Mouse (Mus musculus): ENCODE data around the gene Zfp950.
A peak's percentile ranks its signal among the peaks of the same experiment; 100 is the strongest.

Zfp950 gene

GRCm38 (mm10) chr19:61056783-61057410 lies 83.7 kb downstream of the Zfp950 start:
- DNase-seq (ENCODE audit: low read depth) = no peak

DNA sequence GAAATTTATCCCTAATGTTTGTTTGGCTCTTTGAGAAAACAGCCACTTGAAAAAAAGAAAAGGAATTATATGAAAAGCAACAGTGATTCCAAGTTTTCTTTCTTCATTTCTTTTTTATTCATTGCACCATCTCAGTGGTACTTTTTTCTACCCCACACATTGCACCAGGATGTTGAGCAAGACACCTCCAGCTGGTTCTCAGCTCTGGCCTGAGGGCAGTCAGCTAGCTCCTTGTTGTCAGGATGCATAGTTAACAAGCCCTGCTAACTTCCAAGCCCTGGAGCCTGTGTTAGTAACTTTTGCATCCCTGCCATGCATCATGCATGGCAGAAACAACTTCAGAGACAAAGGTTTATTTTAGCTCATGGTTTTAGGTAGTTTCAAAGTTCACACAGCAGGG lies 87.9 kb downstream of the Zfp950 start:
- DNase-seq (ENCODE audit: low read depth) = peak; percentile 45

DNA sequence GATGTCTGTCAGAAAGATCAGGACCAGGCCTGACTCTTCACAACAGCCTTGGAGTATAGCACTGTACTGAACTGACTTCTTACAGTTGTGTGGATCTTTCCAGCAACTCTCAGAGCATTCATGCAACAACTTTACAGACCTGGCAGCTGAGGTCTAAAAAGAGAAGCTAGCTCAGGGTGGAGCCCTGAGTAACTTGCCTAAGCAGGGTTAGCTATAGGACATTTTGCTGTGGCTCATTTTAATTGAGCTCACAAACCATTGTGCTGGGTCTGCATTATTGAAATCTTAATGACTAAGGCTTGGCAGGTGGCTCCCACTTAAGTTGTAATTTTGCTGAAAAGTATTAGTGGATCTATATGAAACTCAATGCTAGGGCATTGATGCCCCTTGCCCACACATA lies 88.6 kb downstream of the Zfp950 start:
- DNase-seq (ENCODE audit: low read depth) = no peak

DNA sequence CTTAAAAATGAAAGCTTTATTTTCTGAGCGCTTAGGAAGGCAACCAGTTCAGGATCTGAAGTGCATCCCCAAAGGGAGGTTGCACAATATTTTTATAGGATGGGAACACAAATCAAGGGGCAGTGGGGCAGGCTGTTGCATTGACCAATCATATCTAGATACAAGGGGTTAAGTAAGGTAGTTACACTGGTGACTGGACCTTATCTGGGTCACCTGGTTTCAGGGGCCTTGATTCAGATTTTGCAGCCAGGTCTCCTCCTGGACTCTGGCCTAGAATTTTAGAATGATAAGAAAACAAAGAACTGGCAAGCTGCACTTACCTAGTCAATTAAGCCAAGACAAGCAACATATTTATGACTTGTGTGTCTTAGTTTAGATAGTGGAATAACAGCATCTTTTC lies 89.5 kb downstream of the Zfp950 start:
- no peak for DNase-seq (ENCODE audit: low read depth)

- DNase-seq (ENCODE audit: low read depth) = no peak
These were observed 91.2 kb downstream of the Zfp950 start for GRCm38 (mm10) chr19:61049413-61049812.

DNA sequence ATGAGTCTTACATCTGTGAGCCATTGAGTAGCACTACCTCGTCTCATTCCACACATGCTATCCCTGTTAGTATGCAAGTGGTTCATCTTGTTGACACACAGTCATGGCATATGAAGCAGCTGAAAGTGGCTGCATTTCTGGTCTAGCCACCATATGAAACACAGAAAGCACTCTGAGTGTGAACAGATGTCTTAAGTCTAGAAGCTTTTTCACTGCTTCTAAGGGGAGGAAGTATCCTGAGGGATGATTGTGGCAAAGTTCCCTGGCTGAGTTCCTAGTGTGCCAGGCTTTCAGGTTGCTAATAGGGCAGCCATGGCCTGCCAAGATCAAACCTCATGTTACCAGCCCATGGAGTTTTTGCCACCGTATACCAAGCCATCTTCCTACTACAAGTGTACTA lies 92.0 kb downstream of the Zfp950 start:
- DNase-seq (ENCODE audit: low read depth) = no peak

DNA sequence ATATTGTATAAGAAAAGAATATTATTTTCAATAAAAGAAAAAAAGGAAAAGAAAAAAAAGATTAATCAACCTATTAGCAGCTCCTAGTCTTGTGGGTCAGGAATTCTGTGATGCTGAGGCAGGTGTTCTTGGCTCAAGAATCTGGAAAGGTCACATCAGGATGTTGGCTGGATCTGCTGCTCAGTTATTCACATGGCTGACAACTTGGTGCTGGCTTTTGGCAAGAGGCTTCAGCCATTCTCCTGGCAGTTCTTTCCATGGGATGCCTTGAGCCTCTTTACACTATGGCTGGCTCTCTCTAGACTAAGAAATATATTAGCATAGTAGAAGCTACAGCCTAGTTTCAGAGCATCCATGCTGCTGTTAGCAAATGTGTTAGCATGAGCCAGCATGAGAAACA lies 101.5 kb downstream of the Zfp950 start:
- no peak for DNase-seq (ENCODE audit: low read depth)

GRCm38 (mm10) chr19:61031570-61031969 lies 109.1 kb downstream of the Zfp950 start:
- no peak for DNase-seq (ENCODE audit: low read depth)

DNA sequence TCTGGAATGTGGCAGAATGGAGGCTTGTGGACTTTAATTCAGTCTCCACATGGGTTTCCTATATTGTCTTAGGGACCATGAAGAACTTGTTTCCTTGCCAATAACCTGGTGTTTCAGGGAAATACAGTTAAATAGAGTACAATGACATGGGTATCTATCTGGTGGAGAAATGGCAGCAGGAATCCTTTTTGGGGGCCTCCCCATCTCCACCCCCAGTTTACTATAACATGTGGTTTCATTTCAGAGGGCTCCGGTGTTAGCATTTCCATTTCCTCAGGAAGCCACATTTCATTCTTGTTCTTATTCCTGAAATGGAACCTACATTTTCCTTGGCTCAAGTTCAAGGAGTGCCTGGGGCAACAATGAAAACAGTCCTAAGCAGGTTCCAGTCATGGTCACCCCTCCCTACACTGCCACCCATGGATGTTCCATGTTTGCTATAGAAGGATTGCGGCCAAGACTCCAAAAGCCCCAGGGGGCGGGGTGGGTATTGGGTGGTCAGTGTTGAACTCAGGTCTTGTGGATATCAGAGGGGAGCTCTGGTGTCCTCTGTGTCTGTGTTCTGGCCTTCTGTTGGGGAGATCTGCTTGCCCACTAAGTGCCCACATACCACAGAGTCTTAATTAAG lies 118.6 kb downstream of the Zfp950 start:
- no peak for DNase-seq (ENCODE audit: low read depth)

DNA sequence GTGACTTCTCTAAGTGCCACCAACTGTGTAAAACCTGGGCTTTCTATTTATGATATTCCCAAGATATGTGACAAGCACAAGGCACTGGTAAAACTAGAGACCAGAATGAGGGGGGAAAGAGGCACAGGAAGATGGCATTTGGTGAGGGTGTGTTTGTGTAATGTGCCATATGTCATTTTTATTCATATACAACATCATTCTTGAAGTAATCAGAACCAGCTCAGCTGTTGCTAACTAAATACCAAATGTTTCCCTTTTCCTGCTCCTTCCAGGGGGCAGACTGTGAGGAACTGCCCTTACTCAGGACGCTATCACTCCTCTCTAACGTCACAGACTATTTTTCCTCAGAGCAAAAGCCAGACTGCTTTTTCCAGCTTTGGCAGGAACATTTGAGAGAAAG lies 119.1 kb downstream of the Zfp950 start:
- DNase-seq (ENCODE audit: low read depth) = no peak

GRCm38 (mm10) chr19:61017477-61018266 lies 123.0 kb downstream of the Zfp950 start:
- peak; percentile 56 for DNase-seq (ENCODE audit: low read depth)

- DNase-seq (ENCODE audit: low read depth) = no peak
These were observed 131.4 kb downstream of the Zfp950 start for GRCm38 (mm10) chr19:61009266-61009665.
